Mouse (Mus musculus) stomach, embryonic 14.5 days (tissue): ENCODE results near the gene Bola1. TPM values are rescaled to one million over a fixed set of nuclear protein-coding genes. Genes with fewer than 3 reads are reported as not detected.
"Not testable (repeated sequence)": the region's sequence is repeated elsewhere in the genome, so short reads cannot be mapped to it uniquely, and the experiment has no call there.

Experiments
- ATAC-seq: fragments of 200-750 bp; cut with Nextera tagmentation; 2 replicates; pipeline ENCODE4 v1.8.0; 2017; ENCODE audit warnings: low read depth, moderate TSS enrichment; ENCODE audit not compliant: insufficient number of reproducible peaks, insufficient read depth, low FRiP score
- H3K27ac ChIP-seq: fragments of 300-500 bp; sonication (generic); 2 replicates; pipeline ENCODE4 v1.5.1; 2014; ENCODE audit warnings: mild to moderate bottlenecking, low read length, moderate library complexity, mixed read lengths
- H3K27me3 ChIP-seq: fragments of 300-500 bp; sonication (generic); 2 replicates; pipeline ENCODE4 v1.6.1; 2014; ENCODE audit warnings: low read length, control low read depth, mixed read lengths; ENCODE audit not compliant: control insufficient read depth, insufficient read depth
- H3K36me3 ChIP-seq: fragments of 300-500 bp; sonication (generic); 2 replicates; pipeline ENCODE4 v1.6.1; 2014; ENCODE audit warnings: mild to moderate bottlenecking, control low read depth, low read length, moderate library complexity, mixed read lengths; ENCODE audit not compliant: control insufficient read depth, insufficient read depth
- H3K4me1 ChIP-seq: fragments of 300-500 bp; sonication (generic); 2 replicates; pipeline ENCODE4 v1.6.1; 2014; ENCODE audit warnings: low read length, control low read depth, mixed read lengths; ENCODE audit not compliant: control insufficient read depth, insufficient read depth
- H3K4me2 ChIP-seq: fragments of 300-500 bp; sonication (generic); replicated peaks from 2 replicates; pipeline ENCODE4 v1.6.1; 2014; ENCODE audit warnings: low read depth, low read length, control low read depth
- H3K4me3 ChIP-seq: fragments of 300-500 bp; sonication (generic); 2 replicates; pipeline ENCODE4 v1.5.1; 2014; ENCODE audit warnings: low read depth, low read length, control low read depth
- H3K9ac ChIP-seq: fragments of 300-500 bp; sonication (generic); replicated peaks from 2 replicates; pipeline ENCODE4 v1.6.1; 2014; ENCODE audit warnings: low read depth, mild to moderate bottlenecking, control low read depth, low read length, moderate library complexity, mixed read lengths
- H3K9me3 ChIP-seq: fragments of 300-500 bp; sonication (generic); 2 replicates; pipeline ENCODE4 v1.6.1; 2016; ENCODE audit warnings: low read depth, low read length, control low read depth; ENCODE audit not compliant: control insufficient read depth
- WGBS: fragments of 180-500 bp; shearing (Covaris S2); extraction: QIAGEN DNeasy Blood & Tissue Kit; methylation state at CpG from one replicate; pipeline ENCODE4 v1.1.7; 2014; 5-methylcytosine and 5-hydroxymethylcytosine counted together
- polyA plus RNA-seq: library from polyadenylated mRNA; unstranded; fragments of >200 nt; fragmentation: Nextera tagmentation; extraction: Ambion mirVana; gene quantifications from 2 replicates; pipeline ENCODE4 v1.2.1, GENCODE M21; 2014

Gene Bola1
- polyA plus RNA-seq, 1 experiment from 2014 or later, result 61.3 TPM

GRCm38 (mm10) chr3:96250890-96251289, 31.4 kb upstream of the Bola1 start:
- no peak for ATAC-seq
- WGBS, result 61% methylated on average over 3 of the region's 3 CpGs

GRCm38 (mm10) chr3:96249034-96249345, 29.5 kb upstream of the Bola1 start:
- no peak overlapping the region for H3K27ac ChIP-seq
- 42% methylated on average over 4 of the region's 4 CpGs for WGBS
- peak overlapping the region; percentile 33; the same call in 1 of the 2 replicates for H3K4me3 ChIP-seq
- H3K9me3 ChIP-seq, result no peaks in the 10 kb centered on the region
- no peaks in the 10 kb centered on the region for H3K27me3 ChIP-seq
- ATAC-seq, result no peak
- no peaks in the 10 kb centered on the region for H3K36me3 ChIP-seq
- H3K9ac ChIP-seq, result no peak overlapping the region
- H3K4me2 ChIP-seq, result peak overlapping the region; percentile 49
- H3K4me1 ChIP-seq, result peaks cover 12% of the 10 kb centered on the region; the same call in 1 of the 2 replicates

More at GRCm38 (mm10) chr3:96250890-96251289, 31.4 kb upstream of the Bola1 start:
- Histone ChIP-seq H3K9me3 (no peaks in the 10 kb centered on the region), H3K4me2 (no peak overlapping the region), H3K9ac (no peak overlapping the region), H3K27me3 (no peaks in the 10 kb centered on the region), H3K27ac (no peak overlapping the region), H3K4me3 (no peak overlapping the region), H3K4me1 (peaks cover 8% of the 10 kb centered on the region; the same call in 1 of the 2 replicates), H3K36me3 (no peaks in the 10 kb centered on the region)

- Histone ChIP-seq H3K4me1 (peaks cover 16% of the 10 kb centered on the region; the same call in 1 of the 2 replicates), H3K36me3 (no peaks in the 10 kb centered on the region), H3K9ac (peak overlapping the region; percentile 48), H3K4me2 (peak overlapping the region; percentile 49), H3K4me3 (peak overlapping the region; percentile 33), H3K27ac (no peak overlapping the region), H3K27me3 (no peaks in the 10 kb centered on the region), H3K9me3 (no peaks in the 10 kb centered on the region)
- 38% methylated on average over 6 of the region's 6 CpGs for WGBS
- ATAC-seq, result no peak
Measured at GRCm38 (mm10) chr3:96248141-96249033, 28.9 kb upstream of the Bola1 start.

GRCm38 (mm10) chr3:96247356-96248140, 28.0 kb upstream of the Bola1 start:
- peak overlapping the region; percentile 48 for H3K9ac ChIP-seq
- H3K27me3 ChIP-seq, result no peaks in the 10 kb centered on the region
- H3K4me3 ChIP-seq, result peak overlapping the region; percentile 33
- peaks cover 16% of the 10 kb centered on the region; the same call in 1 of the 2 replicates for H3K4me1 ChIP-seq
- peak overlapping the region; percentile 35; the same call in 1 of the 2 replicates for H3K27ac ChIP-seq
- WGBS, result 3% methylated on average over 11 of the region's 11 CpGs
- no peaks in the 10 kb centered on the region for H3K9me3 ChIP-seq
- H3K4me2 ChIP-seq, result peak overlapping the region; percentile 49
- ATAC-seq, result no peak
- no peaks in the 10 kb centered on the region for H3K36me3 ChIP-seq

GRCm38 (mm10) chr3:96246427-96246856, 26.9 kb upstream of the Bola1 start, which contains the start of gene Hist2h3c1:
TSS of gene Hist2h3c1 (plus strand) at chr3:96246685.
- H3K4me2 ChIP-seq, result peak within 1 kb of the TSS; percentile 49
- peak within 1 kb of the TSS; percentile 35; the same call in 1 of the 2 replicates for H3K27ac ChIP-seq
- peak within 1 kb of the TSS; percentile 33 for H3K4me3 ChIP-seq
- H3K27me3 ChIP-seq, H3K9me3 ChIP-seq, H3K36me3 ChIP-seq: not testable (repeated sequence)
- no CpG with 5 or more reads among the region's 47 CpGs for WGBS
- H3K9ac ChIP-seq, result peak within 1 kb of the TSS; percentile 48
- ATAC-seq, result peak; percentile 93
- H3K4me1 ChIP-seq, result peaks cover 16% of the 10 kb centered on the region; the same call in 1 of the 2 replicates

GRCm38 (mm10) chr3:96246018-96246417, 26.5 kb upstream of the Bola1 start:
- H3K4me2 ChIP-seq, H3K9ac ChIP-seq: not testable (repeated sequence)

GRCm38 (mm10) chr3:96245003-96245886, 25.7 kb upstream of the Bola1 start, which contains the start of gene Hist2h2aa1:
TSS of gene Hist2h2aa1 (plus strand) at chr3:96245497.
- not testable (repeated sequence) for H3K9me3 ChIP-seq, H3K36me3 ChIP-seq, H3K27me3 ChIP-seq
- peak within 1 kb of the TSS; percentile 98 for H3K27ac ChIP-seq
- H3K4me2 ChIP-seq, result peak within 1 kb of the TSS; percentile 60
- under 1% methylated on average over 21 of the region's 88 CpGs for WGBS
- peak within 1 kb of the TSS; percentile 78 for H3K9ac ChIP-seq
- ATAC-seq, result peak; percentile 90
- peak within 1 kb of the TSS; percentile 43 for H3K4me3 ChIP-seq
- H3K4me1 ChIP-seq, result peaks cover 16% of the 10 kb centered on the region; the same call in 1 of the 2 replicates

More at GRCm38 (mm10) chr3:96246018-96246417, 26.5 kb upstream of the Bola1 start:
- not testable (repeated sequence) for H3K27ac ChIP-seq, H3K27me3 ChIP-seq, H3K9me3 ChIP-seq, ATAC-seq, H3K36me3 ChIP-seq
- 0% methylated on average over 10 of the region's 21 CpGs for WGBS
- peaks cover 16% of the 10 kb centered on the region; the same call in 1 of the 2 replicates for H3K4me1 ChIP-seq
- H3K4me3 ChIP-seq, result peak overlapping the region; percentile 16; the same call in 1 of the 2 replicates
